Mouse (Mus musculus) liver, adult 2 months (tissue): Measurements from ENCODE around the gene Sdr42e1. TPM values are rescaled to one million over a fixed set of nuclear protein-coding genes. Genes with fewer than 3 reads are reported as not detected.
A peak's percentile ranks its signal among the peaks of the same experiment; 100 is the strongest.

Experiments used
- DNase-seq: peaks from one replicate; pipeline ENCODE4 v3.0.0-alpha.2; 2011; ENCODE audit warnings: low read depth, low spot score; ENCODE audit errors: extremely low read depth
- H3K27ac ChIP-seq: fragments of 200-500 bp; replicated peaks from 2 replicates; pipeline ENCODE4 v1.5.1; 2012; ENCODE audit warnings: low read depth, mild to moderate bottlenecking, control low read depth, inconsistent platforms, low read length; ENCODE audit not compliant: insufficient read depth
- H3K27me3 ChIP-seq: fragments of 200-500 bp; 2 replicates; pipeline ENCODE4 v1.6.1; 2012; ENCODE audit warnings: mild to moderate bottlenecking, moderate library complexity, low read length, inconsistent platforms; ENCODE audit not compliant: control insufficient read depth, insufficient read depth
- H3K36me3 ChIP-seq: fragments of 200-500 bp; 2 replicates; pipeline ENCODE4 v1.6.1; 2012; ENCODE audit warnings: low read length, inconsistent platforms; ENCODE audit not compliant: control insufficient read depth, insufficient read depth
- H3K4me1 ChIP-seq: fragments of 200-500 bp; 2 replicates; pipeline ENCODE4 v1.6.1; 2011; ENCODE audit warnings: low read length; ENCODE audit not compliant: control insufficient read depth, insufficient read depth
- H3K4me3 ChIP-seq: fragments of 200-500 bp; 2 replicates; pipeline ENCODE4 v1.5.1; 2011; ENCODE audit warnings: low read depth, mild to moderate bottlenecking, control low read depth, low read length, moderate library complexity; ENCODE audit not compliant: insufficient read depth
- H3K79me2 ChIP-seq: fragments of 200-500 bp; 2 replicates; pipeline ENCODE4 v1.6.1; 2012; ENCODE audit warnings: inconsistent platforms, mild to moderate bottlenecking, low read length, moderate library complexity; ENCODE audit not compliant: control insufficient read depth, insufficient read depth
- H3K9ac ChIP-seq: fragments of 200-500 bp; 2 replicates; pipeline ENCODE4 v1.6.1; 2012; ENCODE audit warnings: low read depth, mild to moderate bottlenecking, control low read depth, inconsistent platforms, low read length
- CTCF ChIP-seq: fragments of 200-500 bp; IDR thresholded peaks from 2 replicates; pipeline ENCODE4 v1.5.1; 2011; ENCODE audit warnings: low read depth, low read length, control low read depth
- POLR2A ChIP-seq: fragments of 200-500 bp; IDR thresholded peaks from 2 replicates; pipeline ENCODE4 v1.6.1; 2011; ENCODE audit warnings: low read length, control low read depth; ENCODE audit not compliant: insufficient read depth; ENCODE audit errors: extremely low read depth
- WGBS: fragments of 180-500 bp; shearing (Covaris S2); methylation state at CpG from one replicate; pipeline ENCODE4 v1.1.7; 2018; 5-methylcytosine and 5-hydroxymethylcytosine counted together
- polyA plus RNA-seq: library from polyadenylated mRNA; depleted of rRNA; stranded (reverse); fragments of >200 nt; gene quantifications from 2 replicates; pipeline ENCODE4 v1.2.3, GENCODE M21; 2012
- total RNA-seq: library from RNA; depleted of rRNA; stranded (reverse); fragments of >200 nt; gene quantifications from 2 replicates; pipeline ENCODE4 v1.2.3, GENCODE M21; 2014

Gene Sdr42e1
- total and polyA plus RNA-seq, 2 experiments: 77.6 to 131 TPM

DNA sequence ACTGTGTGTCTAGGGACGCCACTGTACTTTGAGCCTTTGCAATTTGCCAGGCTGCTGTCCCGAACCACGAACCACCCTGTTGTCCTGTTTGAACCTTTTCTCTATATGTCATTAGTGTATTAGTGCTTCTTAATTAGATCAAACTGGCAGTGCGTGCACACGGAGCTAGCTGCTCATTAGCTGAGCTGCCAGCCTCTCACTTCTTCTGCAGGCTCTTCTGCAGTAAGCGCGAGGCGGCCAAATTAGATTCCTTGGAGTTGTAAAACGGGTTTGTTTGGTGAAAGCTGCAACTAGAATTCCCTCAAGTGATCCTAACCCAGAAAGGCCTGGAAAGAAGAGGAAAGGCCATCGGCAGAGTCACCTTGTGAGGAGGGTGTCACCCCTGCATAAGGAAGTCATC is 29.2 kb upstream of the Sdr42e1 start:
- WGBS: 23% methylated on average over 10 of the region's 10 CpGs
- peak; percentile 81 for DNase-seq
- Histone ChIP-seq H3K9ac (peak overlapping the region; percentile 95), H3K27ac (peak overlapping the region; percentile 96), H3K4me3 (peak overlapping the region; percentile 71), H3K36me3 (no peaks in the 10 kb centered on the region), H3K79me2 (peaks cover 23% of the 10 kb centered on the region; the same call in 1 of the 2 replicates), H3K4me1 (peaks cover 15% of the 10 kb centered on the region; the same call in 1 of the 2 replicates), H3K27me3 (no peaks in the 10 kb centered on the region)
- TF ChIP-seq CTCF (no peak), POLR2A (0 out of 2 replicates have a peak, but pooled peaks have one; percentile 5)

DNA sequence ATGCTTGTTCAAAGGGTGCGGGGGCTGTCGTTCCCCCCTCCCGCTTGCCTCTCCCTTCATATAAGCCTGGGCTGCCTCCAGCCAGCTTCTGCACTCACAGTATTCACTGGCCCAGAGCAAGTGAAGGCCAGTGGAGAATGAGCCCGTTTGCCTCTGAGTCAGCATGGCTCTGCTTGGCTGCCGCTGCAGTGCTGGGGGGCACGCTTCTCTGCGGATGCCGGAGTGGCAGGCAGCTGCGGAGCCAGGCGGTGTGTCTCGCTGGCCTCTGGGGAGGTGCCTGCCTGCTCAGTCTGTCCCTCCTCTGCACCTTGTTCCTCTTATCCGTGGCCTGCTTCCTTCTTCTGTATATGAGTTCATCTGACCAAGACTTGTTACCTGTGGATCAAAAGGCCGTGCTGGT is 28.4 kb upstream of the Sdr42e1 start, which contains the start of gene Hsd17b2:
Gene Hsd17b2, plus strand, starts transcription at position 46 of the 400 bp plus-strand sequence.
- Histone ChIP-seq H3K27ac (peak within 1 kb of the TSS; percentile 96), H3K36me3 (no peaks in the 10 kb centered on the region), H3K4me1 (peaks cover 15% of the 10 kb centered on the region; the same call in 1 of the 2 replicates), H3K4me3 (peak within 1 kb of the TSS; percentile 71), H3K27me3 (no peaks in the 10 kb centered on the region), H3K79me2 (peaks cover 19% of the 10 kb centered on the region; the same call in 1 of the 2 replicates), H3K9ac (peak within 1 kb of the TSS; percentile 95)
- DNase-seq: no peak
- TF ChIP-seq CTCF (no peak), POLR2A (peak; percentile 56; the same call in 1 of the 2 replicates)
- 19% methylated on average over 13 of the region's 13 CpGs for WGBS

DNA sequence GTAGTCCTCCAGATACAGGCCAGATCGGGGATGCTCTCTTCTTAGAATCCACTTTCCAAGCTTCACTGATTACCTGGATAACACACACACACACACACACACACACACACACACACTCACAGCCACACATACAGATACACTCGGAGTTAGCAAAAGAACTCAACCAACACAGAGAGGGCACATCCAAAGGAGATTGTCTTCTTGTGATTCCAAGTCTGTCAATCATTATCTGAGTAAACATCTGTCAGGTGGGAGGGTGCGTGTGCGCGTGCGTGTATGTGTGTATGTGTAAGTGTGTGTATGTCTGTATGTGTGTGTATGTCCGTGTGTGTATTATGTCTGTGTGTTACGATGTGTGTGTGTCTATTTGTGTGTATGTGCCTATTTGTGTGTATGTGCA is 27.8 kb upstream of the Sdr42e1 start:
- H3K27me3 ChIP-seq: no peaks in the 10 kb centered on the region
- H3K79me2 ChIP-seq: peaks cover 16% of the 10 kb centered on the region; the same call in 1 of the 2 replicates
- WGBS: 30% methylated on average over 8 of the region's 8 CpGs
- H3K4me3 ChIP-seq: peak overlapping the region; percentile 71
- peaks cover 14% of the 10 kb centered on the region; the same call in 1 of the 2 replicates for H3K4me1 ChIP-seq
- H3K9ac ChIP-seq: peak overlapping the region; percentile 95
- no peaks in the 10 kb centered on the region for H3K36me3 ChIP-seq
- DNase-seq: peak; percentile 89
- peak overlapping the region; percentile 96 for H3K27ac ChIP-seq
- TF ChIP-seq POLR2A (no peak), CTCF (no peak)

DNA sequence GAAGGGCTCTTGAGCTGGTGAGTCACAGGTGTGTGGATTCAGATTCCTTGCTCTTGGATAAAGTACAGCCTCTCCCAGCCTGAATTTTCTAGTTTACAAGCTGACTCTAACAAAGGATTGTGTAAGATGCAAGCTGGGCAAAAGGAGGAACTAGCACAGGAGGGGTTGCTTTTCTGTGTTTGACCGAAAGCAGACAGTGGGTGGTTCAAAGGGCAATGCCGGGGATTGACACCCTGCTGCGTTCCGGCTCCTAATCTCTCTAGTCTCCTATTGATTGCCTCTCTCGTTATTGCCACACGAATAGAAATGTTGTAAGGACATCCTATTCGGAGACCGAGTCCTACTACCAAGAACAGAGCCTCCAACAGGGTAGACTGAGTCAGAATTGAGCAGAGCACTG is 27.2 kb upstream of the Sdr42e1 start:
- H3K36me3 ChIP-seq: no peaks in the 10 kb centered on the region
- peak; percentile 98 for DNase-seq
- H3K4me1 ChIP-seq: peaks cover 13% of the 10 kb centered on the region; the same call in 1 of the 2 replicates
- peaks cover 12% of the 10 kb centered on the region; the same call in 1 of the 2 replicates for H3K79me2 ChIP-seq
- no peaks in the 10 kb centered on the region for H3K27me3 ChIP-seq
- 15% methylated on average over 8 of the region's 8 CpGs for WGBS
- H3K9ac ChIP-seq: peak overlapping the region; percentile 95
- H3K4me3 ChIP-seq: peak overlapping the region; percentile 71
- H3K27ac ChIP-seq: peak overlapping the region; percentile 98
- TF ChIP-seq POLR2A: no peak
- no peak for TF ChIP-seq CTCF

DNA sequence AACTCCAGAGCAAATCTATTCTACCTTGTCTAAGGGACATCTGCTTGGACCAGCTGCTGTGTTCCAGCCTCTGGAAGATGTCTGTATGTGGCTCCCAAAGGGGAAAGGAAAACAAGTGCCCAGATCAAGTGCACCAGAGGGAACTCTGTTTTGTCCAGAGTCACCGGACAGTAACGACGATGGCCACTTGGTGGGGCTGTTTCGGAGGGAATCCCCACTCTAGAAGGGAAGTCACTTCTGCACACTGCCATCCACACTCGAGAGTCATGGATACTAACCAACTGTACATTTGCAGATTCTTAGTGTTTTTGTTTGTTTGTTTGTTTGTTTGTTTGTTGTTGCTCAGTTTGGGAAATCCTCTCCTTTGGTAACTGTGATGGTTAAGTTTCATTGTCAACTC is 23.8 kb upstream of the Sdr42e1 start:
- peak overlapping the region; percentile 81 for H3K27ac ChIP-seq
- H3K36me3 ChIP-seq: no peaks in the 10 kb centered on the region
- TF ChIP-seq POLR2A (no peak), CTCF (peak; percentile 78)
- 35% methylated on average over 5 of the region's 5 CpGs for WGBS
- DNase-seq: peak; percentile 61
- no peaks in the 10 kb centered on the region for H3K27me3 ChIP-seq
- H3K4me1 ChIP-seq: peaks cover 9% of the 10 kb centered on the region
- no peak overlapping the region for H3K4me3 ChIP-seq
- H3K79me2 ChIP-seq: no peaks in the 10 kb centered on the region
- peak overlapping the region; percentile 41; the same call in 1 of the 2 replicates for H3K9ac ChIP-seq

DNA sequence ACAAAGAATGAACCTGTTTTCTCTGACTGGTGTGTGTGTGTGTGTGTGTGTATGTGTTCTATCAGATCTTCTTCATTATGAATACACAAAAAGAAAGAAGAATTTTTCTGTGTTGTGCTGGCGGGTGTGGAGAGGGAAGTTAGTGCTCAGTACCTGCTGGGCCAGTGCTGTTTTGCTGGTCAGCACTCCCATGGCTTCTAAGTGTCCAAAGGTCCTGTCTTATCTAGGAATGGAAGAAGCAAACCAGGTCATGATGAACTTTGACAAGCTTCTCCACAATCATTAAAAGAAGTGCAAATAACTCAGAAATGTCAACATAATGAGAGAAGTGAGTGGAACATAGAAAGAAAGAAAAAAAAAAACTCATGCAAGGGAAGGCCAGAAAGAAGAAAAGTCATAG is 22.1 kb upstream of the Sdr42e1 start:
- H3K79me2 ChIP-seq: no peaks in the 10 kb centered on the region; the same call in 1 of the 2 replicates
- no peak overlapping the region for H3K4me3 ChIP-seq
- 9% methylated on average over 1 of the region's 1 CpGs for WGBS
- no peaks in the 10 kb centered on the region for H3K36me3 ChIP-seq
- H3K9ac ChIP-seq: peak overlapping the region; percentile 40; the same call in 1 of the 2 replicates
- H3K27me3 ChIP-seq: no peaks in the 10 kb centered on the region
- peak overlapping the region; percentile 97 for H3K27ac ChIP-seq
- no peak for TF ChIP-seq CTCF
- TF ChIP-seq POLR2A: no peak
- H3K4me1 ChIP-seq: peaks cover 13% of the 10 kb centered on the region
- peak; percentile 98 for DNase-seq
